Mouse (Mus musculus): ENCODE measurements around the gene Plxna1.

The Plxna1 gene

DNA sequence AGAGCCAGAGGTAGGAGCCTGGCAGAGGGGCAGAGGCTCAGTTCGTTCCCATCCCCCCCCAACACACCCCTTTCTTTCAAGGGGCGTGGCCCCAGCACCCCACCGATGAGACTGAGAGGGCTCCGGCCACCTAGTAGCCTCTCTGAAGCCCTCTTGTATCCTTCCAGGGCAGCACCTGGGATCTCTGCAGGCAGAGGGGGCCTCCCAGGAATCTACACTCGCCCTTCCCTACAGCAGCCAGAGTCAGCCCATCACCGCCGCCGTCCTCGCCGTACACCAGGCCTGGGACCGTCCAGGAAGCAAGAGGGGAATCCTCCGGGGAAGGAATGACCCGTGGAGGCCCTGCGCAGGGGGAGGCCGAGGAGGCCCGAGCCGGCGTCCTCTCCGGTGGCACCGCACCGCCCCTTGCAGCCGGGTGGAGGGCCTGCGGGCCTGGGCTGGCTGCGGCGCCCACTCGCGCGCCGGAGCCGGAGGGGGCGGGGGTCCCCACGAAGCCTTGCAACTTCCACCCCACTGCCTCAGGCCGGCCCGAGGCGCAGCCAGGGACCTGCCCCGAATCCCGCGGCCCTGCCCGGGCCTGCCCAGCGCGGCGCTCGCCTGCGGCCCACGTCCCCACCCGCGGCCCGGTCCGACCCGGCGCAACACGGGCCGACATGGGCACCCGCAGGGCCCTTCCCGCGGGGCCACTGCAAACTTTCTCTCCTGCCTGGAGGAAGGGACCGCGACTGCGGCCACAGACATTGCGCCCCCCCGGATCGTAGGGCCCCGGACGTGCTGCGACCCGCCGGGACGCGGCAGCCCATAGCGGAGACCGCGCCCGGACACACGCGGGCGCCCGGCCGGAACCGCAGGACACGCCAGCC is 771 bp downstream of the Plxna1 start:
- no peak for DNase-seq (ENCODE audit: low spot score)

DNA sequence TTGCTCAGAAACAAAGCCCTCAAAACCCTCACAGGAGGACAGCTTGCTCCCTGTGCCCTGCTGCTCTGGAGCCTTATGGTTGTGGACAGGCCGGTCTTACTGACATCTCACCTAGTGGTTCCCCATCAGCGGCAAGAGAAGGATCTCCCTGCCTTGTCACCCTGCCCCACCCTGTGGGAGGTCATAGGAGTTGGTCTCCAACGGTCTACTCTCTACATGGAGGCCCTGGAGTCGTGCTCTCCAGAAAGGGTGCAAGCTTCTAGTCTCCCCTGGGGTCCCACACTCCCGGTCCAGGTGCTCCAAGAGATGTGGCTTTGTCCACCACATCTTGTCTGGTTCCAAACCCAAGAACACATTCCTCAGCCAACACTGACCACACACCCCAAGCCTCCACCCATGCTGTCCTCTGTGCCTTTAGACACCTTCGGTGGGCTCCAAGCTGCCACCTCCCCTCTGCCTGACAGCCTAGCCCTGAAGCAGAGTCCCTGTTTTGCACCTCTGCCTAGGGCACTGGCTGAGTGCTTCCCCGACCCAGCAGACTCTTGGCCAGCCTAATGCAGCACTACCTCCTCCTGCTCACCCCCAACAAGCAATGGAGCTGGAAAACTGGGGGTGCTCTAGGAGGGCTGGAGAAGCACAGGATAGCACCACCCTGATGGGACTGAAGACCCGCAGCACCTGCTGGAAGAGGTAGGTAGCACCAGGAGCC is 1.6 kb downstream of the Plxna1 start:
- DNase-seq (ENCODE audit: low spot score) = no peak

DNA sequence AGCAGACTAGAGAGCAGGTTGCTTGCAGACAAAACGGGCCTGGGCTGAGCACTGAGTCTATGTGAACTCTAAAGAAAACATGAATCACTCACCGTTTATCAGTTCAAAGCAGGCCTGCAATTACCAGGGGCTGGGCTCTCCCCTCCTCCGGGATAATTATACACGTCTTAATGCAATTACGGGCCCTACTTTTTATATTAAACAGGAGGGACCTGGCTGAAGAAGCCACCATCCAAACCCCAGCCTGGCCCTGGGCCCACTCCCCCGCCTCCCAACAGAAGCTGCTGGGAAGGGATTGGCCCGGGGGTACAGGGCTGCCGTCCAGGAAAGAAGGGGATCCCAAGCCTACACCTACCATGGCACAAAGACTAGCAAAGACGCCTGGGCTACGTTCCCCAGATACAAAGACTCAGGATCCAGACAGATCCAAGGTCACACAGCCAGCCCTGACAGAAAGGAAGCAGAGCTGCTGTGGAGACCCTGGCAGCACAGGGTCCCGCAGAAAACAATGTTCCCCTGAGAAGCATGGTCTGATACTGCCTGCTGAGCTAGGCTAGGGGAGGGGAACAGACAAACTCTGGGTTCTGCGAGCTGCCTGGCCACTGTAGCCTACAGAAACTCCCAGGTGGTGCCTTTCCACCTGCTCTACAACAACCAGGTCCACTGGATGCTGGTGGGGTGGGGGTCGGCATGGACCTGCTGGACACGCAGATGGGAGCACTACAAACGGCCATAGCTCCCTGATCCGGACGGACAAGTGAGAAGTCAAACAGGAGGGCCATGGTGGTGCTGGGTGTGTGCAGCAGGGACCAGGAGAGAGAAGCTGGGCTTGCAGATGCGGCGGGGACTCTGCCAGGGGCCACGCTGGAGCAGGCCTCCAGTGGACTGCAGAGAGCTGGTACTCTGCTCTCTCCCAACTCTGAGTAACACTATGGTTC is 2.4 kb downstream of the Plxna1 start:
- DNase-seq (ENCODE audit: low spot score) = no peak

DNA sequence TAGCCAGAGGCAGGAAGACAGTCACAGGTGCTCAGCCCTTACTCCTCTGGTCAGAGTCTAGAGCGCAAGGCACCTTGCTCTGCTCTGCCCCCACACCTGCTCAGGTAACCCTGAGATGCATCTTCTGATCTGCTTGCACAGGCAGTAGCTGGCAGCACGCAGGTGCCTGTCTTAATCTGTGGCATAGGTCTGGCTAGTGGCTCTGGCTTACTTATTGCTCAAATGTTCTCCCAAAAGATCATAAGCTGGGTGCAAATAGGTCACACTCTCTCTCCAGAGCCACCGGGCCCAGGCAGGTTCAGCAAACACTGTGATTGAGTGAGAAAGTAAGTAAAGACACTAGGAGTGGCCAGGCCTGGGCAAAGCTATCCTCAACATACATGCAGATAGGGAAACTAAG is 3.2 kb downstream of the Plxna1 start:
- no peak for DNase-seq (ENCODE audit: low spot score)

DNA sequence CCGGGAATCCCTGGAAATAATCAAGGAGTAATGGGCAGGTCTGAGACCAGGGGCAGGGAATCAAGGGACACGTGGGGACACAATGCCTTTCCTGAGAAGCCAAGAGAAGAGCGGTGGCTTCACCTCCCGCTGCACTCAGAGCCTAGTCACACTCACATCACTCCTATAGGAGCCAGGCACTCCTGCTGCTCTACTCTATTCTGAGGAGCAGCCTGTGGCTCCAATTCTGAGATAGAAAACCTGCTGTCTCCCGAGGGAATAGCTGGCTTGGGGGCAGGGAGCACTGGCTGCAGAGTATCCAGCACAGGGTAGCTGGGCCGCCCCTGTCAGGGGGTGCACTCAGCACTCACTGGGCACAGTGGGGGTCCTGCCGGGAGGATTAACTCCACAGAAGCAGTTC is 6.8 kb downstream of the Plxna1 start:
- DNase-seq (ENCODE audit: low spot score) = no peak

DNA sequence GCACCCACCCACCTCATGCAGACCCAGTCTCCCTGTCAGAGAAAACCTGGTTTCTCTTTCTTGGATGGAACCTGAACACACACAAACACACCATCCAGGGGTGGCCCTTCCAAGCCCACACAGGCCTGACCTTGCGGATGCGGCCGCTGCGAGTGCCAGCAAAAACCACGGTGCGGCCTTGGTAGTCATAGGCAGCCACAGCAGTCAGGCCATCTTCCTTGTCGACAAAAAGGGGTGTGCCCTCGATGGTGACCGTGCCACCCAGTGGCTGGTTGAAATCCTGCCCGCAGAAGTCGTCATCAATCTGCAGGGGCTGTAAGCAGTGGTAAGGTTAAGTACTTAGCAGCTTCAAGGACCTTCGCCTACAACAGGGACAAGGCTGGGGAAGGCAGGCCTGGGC is 7.7 kb downstream of the Plxna1 start:
- no peak for DNase-seq (ENCODE audit: low spot score)

DNA sequence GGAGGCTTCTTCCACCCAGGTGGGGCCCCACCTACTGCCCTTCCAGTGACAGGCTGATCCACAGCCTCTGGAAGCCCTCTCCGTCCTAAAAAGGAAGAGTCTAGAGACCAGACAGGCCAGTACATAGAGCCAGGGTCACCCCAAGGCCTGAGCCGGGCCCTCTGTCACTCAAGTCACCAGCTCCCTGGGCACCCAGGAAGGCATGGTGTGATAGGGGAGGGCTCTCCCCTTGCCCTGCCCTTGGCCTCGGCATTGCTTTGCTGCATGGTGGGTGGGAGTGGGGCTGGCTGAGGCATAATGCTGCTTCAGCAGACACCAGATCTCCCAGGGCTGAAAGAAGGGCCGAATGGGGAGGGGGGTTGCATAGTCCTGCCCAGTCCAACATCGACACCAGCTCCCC is 8.3 kb downstream of the Plxna1 start:
- no peak for DNase-seq (ENCODE audit: low spot score)

DNA sequence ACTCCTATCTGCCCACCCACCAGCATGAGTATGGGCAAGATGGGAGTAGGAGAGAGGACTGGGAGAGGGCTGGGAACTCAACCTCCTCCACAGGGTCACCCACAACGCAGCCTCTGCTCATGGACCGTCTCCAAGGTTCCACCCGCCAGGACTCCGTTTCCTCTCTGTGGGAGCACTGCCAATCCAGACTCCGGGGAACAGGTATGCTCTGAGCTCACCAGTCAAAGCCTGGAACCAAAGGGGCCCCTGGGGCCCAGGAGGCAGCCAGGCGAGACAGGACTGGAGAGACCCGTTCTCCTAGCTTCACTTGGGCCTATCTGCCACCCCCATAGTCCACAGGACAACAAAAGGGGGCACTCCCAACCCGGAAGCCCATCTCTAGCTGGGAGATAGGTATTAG is 9.3 kb downstream of the Plxna1 start:
- DNase-seq (ENCODE audit: low spot score) = no peak

DNA sequence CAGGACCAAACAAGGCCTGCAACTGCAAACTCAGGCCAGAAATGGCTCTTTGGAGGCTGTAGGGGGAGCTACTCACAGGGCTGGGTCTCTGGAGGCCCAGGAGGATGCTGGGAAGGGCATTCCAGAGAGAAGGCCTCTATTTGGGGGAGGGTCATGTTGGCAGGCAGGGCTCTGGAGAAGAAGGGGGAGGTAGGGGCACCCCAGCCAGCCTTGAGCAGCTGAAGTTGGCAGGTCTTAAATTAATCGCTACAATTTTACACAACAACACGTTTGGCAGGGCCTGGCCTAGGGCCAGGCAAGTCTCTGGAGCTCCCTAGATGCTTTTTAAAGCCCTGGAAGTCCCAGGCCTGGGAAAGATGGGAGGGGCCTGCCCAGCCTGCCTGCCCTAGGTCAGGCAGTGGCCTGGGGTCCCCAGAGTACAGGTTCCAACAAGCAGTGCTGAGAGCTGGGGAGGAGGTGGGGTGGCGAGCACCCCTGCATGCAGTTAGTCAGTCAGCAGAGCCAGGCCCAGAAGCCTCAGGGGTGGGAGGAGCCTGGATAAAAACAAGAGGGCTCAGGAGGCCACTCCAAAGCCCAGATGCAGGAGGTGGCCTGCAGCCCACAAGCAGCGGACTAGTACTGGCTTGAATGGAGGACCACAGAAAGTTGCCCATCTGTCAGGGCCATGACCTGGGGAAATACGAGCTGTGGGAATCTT is 10.8 kb downstream of the Plxna1 start:
- peak; percentile 36 for DNase-seq (ENCODE audit: low spot score)

DNA sequence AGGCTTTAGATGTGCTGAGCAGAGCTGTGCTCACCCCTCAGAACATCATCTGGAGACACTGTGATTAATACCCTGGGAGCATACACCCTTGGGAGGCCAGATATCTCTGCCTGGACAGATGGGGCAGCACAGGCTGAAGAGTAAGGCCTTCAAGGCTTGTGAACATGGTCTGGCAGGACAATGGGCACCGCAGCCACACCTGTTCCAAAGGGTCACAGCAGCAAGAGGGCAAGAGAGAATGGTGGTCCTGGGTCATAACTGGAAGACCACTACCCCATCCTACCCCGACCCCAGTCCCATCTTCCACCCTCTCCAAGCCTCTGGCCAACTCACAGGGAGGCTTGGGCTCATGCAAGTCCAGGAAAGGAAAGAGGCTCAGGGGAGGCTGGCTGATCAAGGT is 11.9 kb downstream of the Plxna1 start:
- no peak for DNase-seq (ENCODE audit: low spot score)

DNA sequence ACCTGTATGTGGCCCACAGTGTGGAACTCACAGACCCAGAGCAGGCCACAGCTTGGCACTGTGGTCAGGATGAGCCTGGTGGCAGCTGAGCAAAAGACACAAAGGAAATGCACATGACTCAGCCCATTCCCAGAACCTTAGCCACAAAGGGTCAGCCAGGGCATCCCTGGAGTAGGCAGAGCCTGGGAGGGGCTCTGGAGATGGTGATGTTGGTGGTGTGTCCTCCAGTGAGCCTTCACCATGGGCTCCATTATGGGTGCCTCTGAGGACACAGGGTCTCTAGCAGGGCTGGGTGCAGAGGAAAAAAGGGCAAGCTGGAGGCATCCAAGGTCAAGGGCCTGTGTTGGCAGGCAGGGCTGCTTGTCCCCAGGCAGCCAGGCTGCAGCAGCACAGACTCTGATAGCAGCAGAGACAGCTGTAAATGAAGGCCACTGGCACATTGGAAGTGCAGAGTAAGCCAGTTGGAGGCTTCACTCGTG is 12.3 kb downstream of the Plxna1 start:
- DNase-seq (ENCODE audit: low spot score) = no peak

DNA sequence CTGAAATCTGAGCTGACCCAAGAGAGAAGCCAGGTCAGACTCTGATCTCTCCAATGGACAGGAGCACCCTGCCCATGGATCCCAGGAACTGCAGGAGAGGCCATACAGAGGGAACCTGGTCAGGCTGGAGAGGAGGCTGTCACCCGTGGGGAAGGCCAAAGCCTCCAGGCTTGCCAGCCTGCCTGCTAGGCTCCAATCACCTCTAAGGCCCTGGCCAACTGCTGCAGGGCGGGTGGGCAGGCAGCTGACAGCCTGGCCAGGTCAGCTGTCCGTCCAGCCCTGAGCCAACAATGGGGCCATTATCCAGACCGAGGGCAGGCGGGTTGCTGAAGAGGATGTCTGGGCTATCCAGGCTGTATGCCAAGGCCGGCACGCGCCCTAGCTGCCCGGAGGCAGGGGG is 14.1 kb downstream of the Plxna1 start:
- no peak for DNase-seq (ENCODE audit: low spot score)

DNA sequence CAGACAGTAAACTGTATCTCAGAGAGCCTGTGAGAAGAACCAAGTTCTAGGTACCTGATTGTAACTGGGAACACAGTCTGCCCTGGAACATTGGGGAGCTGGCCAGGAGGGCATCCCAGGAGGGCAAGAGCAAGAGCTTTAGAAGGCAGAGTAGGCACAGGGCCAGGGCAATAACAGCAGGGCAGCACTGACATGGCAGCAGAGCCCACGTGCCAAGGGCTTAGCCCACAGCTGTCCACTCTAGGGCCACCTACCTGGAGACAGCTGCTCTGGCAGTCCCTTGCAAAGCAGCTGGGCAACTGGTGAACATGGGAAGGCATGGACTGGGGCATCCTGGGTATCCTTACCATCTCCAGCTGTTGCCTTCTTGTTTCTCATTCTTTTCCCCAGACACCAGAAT is 14.6 kb downstream of the Plxna1 start:
- DNase-seq (ENCODE audit: low spot score) = no peak

DNA sequence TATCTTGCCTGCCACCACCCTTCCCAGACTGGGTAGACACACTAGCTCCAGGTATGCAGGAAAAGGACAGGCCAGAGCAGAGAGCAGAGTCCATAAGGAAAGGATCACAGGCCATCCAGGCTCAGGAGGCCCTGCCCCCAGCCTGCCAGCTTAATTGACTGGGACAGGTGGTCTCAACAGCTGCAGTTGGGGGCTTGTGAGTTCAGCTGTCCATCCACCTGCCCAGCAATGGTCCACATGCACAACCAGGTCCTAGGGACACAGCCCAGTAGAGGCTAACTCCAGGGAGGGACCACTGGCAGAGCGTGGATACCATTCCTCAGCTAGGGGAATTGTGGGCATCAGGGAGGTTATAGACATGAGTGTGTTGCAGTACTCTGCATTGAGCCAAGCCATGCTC is 16.6 kb downstream of the Plxna1 start:
- no peak for DNase-seq (ENCODE audit: low spot score)

DNA sequence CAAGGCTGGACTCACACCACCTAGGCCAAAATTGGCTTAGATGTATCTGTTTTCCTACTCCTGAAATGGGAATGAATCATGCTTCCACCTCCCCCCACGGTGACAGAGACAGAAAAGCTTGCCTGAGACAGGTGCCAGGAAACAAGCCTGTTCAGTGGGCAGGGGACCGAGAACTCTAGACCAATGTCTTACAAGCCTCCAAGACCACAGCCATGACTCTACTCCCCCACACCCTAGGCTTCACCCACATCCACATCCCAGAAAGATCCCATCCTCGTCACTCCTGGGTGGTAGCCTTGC is 17.0 kb downstream of the Plxna1 start:
- DNase-seq (ENCODE audit: low spot score) = no peak

DNA sequence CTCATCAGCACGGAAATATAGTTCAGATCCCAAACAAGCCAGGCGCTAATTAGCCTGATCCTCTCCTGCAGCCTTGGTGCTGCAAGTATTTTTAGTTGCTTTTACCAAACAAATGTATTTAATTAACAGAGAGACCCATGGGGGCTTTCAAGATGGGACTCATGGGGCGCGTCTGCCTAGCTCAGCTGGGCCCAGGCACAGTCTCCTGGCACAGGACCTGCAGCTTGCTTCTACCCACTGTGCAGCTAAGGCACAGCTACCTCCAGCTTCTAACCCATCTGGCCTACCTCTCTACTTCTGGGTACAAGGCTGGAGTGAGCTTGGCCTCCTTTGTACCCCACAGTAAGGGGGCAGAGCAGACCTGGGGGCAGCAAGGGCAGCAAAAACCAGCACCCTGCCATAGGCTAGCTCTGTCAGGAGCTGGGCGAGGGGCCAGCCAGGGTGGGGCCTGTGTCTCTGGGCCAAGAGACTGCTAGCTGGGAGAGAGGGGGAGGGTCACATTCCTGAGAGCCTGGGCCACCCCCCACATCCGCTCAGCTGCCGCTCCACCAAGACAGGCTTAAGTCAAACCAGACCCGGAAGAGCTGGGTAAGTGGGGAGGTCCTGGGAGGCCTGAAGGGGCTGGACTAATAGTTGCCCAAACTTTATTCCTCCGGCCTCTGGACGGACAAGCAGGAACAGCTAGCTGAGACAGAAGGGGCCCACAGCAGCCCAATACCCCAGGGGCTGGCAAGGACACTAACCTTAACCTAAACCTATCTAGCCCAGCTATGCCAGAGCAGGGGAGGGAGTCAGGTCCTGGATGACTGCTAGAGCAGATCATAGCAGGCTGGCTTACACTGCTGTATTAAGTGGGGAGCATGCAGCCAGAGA is 17.6 kb downstream of the Plxna1 start:
- peak; percentile 71 for DNase-seq (ENCODE audit: low spot score)

DNA sequence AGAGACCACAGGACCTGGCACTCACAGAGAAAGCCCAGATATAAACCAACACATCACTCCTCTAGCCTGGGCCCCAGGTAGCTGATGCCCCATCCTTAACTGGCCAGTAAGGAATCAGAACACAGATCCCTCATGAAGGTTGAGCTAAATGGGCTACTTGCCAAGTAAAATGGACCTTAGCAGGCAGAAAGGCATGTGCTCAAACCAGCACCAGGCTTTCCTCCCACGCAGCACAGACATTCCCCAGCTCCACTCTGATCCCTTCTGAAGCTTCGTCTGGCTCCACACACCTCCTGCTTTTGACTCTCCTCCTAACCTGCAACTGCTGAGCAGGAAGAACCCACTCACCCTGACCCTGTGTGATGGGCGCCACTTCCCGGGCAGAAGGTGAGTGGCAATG is 20.4 kb downstream of the Plxna1 start:
- no peak for DNase-seq (ENCODE audit: low spot score)

DNA sequence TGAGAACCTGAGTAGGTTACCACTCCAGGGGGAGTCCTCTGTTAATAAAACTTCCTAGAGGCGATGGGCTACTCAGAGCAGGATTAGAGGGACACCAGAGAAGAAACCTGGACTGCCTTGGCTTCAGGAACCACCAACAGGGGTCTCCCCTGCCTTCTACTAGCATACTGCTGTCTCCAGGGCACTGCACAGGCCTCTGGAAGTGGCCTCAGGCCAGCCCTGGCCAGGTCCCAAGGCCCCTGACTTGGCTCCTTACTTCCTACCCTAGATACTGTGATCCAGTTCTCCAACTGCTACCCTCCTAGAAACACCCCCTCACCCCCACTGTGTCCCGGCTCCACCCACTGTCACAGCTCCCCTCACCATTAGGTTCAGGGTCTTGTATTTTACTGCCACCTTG is 23.0 kb downstream of the Plxna1 start:
- DNase-seq (ENCODE audit: low spot score) = peak; percentile 37

DNA sequence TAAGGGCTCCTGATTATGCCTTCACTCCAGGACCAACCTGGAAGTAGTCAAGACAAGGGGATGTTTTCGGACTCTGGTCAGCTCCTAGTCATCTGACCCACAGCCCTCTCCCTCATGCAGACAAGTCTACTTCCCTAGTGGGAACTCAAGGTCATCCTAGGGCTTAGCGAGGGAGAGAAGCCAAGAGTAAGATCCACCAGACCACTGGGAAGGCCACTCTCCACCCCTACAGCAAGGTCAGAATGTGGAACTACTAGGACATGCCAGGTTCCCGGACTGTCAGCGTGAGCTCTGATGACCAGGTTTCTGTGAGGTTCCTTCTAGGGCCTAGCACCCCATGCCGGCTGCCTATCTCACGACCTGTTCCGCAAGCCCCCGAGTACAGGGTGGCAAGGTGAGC is 23.7 kb downstream of the Plxna1 start:
- DNase-seq (ENCODE audit: low spot score) = no peak

DNA sequence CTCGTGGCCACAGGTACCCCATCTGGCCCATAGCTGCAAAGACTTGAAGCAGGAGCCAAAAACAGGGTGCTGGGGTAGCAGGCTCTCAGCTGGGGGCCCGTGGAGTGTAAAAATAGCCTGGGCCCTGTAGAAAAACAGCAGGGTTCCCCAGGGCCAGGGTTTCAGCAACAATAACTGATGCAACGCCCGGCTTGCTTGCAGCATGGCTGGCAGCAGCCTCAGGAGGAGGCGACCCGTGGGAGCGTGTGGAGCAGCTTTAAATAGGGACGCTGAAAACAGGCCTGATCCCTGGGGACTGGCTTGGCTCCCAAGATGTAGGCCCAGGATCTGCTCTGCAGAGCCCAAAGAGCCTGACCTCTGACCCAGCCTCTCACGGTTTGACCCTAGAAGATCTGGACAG is 24.8 kb downstream of the Plxna1 start:
- DNase-seq (ENCODE audit: low spot score) = no peak

All from ovary, postnatal 10 days (tissue).